Mouse (Mus musculus): ENCODE data around the gene Catsperd. TPM values are rescaled to one million over a fixed set of nuclear protein-coding genes. Genes with fewer than 3 reads are reported as not detected.
"Not testable (repeated sequence)": the region's sequence is repeated elsewhere in the genome, so short reads cannot be mapped to it uniquely, and the experiment has no call there.

Gene Catsperd
- polyA plus RNA-seq, 1 experiment: 0.25 TPM

DNA sequence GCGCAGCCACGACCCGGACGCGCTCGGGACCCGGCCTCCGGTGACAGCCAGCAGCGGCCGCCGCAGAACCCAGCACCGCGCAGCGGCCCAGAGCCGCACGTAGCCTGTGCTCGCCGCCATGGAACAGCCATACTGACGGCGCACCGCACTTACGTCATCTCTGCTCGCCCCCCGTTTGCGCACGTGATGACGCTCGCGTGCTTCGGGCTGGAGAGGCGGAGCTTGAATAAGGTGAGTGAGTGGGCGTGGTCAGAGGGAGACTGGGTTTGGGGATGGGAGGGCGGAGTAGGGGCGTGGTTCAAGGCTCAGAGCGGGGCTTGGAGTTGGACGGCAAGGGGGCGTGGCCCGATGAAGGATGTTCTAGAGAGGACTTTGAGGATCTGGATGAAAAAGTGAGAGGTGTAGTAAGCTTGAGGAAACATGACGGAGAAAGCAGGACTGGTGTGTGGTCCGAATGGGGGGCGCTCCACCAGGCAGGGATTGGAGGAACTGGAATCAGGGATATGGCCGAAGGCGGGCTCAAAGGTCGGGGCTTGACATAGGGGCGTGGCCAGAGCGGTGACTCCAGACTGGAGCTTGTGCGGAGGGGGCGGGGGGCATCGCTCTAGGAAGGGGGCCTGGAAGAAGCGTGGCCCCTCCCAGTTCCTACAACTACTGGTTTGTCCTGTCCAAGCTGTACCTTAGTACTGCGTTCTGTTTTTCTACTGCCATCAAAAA lies 1.0 kb upstream of the Catsperd start, which contains the start of gene Lonp1:
Gene Lonp1, minus strand, starts transcription at position 134 of the 717 bp plus-strand sequence.
- H3K27ac ChIP-seq (ENCODE audit: insufficient read depth, low read depth, low read length): peak within 1 kb of the TSS; percentile 60

DNA sequence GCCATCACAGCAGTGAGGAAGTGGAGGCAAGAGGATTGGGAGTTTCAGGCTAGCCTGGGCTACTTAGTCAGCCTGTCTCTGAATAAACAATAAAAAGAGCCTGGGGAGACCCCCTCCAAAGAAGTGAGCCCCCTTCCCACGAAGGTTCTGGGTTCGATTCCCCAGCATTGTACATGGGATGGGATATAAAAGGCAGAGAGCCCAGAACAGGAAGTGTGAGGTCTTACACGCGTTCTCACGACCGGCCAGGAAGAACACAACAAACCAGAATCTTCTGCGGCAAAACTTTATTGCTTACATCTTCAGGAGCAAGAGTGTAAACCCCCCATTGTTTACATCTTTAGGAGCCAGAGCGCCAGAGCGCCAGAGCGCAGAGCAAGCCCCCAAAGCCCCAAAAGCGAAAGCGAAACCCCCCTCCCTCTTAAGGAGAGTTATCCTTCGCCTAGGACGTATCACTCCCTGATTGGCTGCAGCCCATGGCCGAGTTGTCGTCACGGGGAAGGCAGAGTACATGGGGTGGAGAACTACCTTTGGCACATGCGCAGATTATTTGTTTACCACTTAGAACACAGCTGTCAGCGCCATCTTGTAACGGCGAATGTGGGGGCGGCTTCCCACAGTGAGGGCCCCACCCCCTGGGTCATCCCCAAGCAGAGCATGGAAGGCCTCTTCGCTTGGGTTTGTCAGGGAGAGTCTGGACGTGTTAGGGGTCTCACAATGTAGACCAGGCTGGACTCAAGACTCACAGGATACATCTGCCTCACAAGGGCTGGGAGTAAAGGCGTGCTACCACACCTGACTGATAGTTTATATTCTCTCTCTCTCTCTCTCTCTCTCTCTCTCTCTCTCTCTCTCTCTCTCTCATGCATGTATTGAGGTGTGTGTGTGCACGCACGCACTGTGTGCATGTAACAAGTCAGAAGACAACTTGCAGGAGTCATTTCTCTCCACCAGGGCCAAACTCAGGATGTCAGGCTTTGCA lies 2.1 kb downstream of the Catsperd start:
- H3K36me3 ChIP-seq (ENCODE audit: control insufficient read depth, insufficient read depth, low read length); H3K27me3 ChIP-seq (ENCODE audit: control insufficient read depth, insufficient read depth, low read length): not testable (repeated sequence)
- WGBS: 77% methylated on average over 27 of the region's 27 CpGs
- Histone ChIP-seq H3K4me3 (ENCODE audit: low read depth, low read length) (peak overlapping the region; percentile 27), H3K27ac (ENCODE audit: insufficient read depth, low read depth, low read length) (0 out of 2 replicates have a peak overlapping the region, but pooled peaks have one; percentile 14), H3K4me1 (ENCODE audit: control insufficient read depth, insufficient read depth, insufficient read length, low read length) (peaks cover 10% of the 10 kb centered on the region; the same call in 1 of the 2 replicates)

More for the DNA sequence above, 1.0 kb upstream of the Catsperd start, which contains the start of gene Lonp1:
- Histone ChIP-seq H3K4me3 (ENCODE audit: low read depth, low read length) (peak within 1 kb of the TSS; percentile 87), H3K27me3 (ENCODE audit: control insufficient read depth, insufficient read depth, low read length) (no peaks in the 10 kb centered on the region), H3K4me1 (ENCODE audit: control insufficient read depth, insufficient read depth, insufficient read length, low read length) (peaks cover 10% of the 10 kb centered on the region; the same call in 1 of the 2 replicates), H3K36me3 (ENCODE audit: control insufficient read depth, insufficient read depth, low read length) (peaks cover 4% of the 10 kb centered on the region)
- under 1% methylated on average over 51 of the region's 51 CpGs for WGBS
- TF ChIP-seq CTCF (IDR thresholded peaks at IDR 0.05; ENCODE audit: extremely low read depth, insufficient read length, insufficient replicate concordance, low read depth, low read length) (no peak), POLR2A (IDR thresholded peaks at IDR 0.05; ENCODE audit: low read depth, low read length) (peak; percentile 36; the same call in 1 of the 2 replicates)

DNA sequence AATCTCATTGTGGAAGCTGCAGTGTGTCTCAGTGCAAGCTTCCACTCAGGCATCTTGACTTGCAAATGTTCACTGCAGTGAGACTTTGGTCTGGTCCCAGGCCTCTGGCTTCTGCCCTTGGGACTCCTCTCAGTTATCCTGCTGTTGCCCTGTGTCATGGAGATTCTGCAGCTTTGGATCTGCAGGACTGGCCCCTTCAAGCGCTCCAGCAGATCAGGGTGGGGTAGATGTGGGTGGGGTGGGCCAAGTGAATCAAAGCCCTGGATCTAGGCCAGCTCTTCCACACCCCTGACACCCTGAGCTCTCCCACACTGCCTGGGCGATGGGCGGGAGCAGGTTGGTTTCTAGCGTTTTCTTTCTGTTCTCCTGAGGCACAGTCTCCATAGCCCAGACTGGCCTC lies 3.9 kb downstream of the Catsperd start:
- Histone ChIP-seq H3K27ac (ENCODE audit: insufficient read depth, low read depth, low read length) (no peak overlapping the region), H3K4me1 (ENCODE audit: control insufficient read depth, insufficient read depth, insufficient read length, low read length) (peaks cover 7% of the 10 kb centered on the region; the same call in 1 of the 2 replicates), H3K4me3 (ENCODE audit: low read depth, low read length) (no peak overlapping the region), H3K36me3 (ENCODE audit: control insufficient read depth, insufficient read depth, low read length) (no peaks in the 10 kb centered on the region), H3K27me3 (ENCODE audit: control insufficient read depth, insufficient read depth, low read length) (no peaks in the 10 kb centered on the region)
- TF ChIP-seq POLR2A (IDR thresholded peaks at IDR 0.05; ENCODE audit: low read depth, low read length) (no peak), CTCF (IDR thresholded peaks at IDR 0.05; ENCODE audit: extremely low read depth, insufficient read length, insufficient replicate concordance, low read depth, low read length) (no peak)
- WGBS: 38% methylated on average over 4 of the region's 4 CpGs

DNA sequence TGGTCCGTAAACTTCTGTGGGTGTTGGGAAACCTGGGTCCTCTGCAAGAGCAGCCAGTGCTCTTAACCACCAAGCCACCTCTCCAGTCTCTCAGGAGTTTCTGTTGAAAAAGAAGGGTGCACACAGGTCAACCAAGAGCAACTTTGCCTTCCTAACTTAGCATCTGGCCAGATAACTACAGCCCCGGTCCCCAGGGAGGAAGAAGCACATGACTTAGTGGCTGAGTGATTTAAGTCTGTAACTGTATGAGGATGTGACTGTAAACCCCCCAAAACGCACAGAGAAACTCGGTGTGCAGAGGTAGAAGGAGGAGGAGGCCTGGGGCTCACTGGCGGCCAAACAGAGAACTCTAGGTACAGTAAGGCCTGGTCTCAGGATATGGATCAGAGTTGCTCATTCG lies 6.1 kb downstream of the Catsperd start:
- 82% methylated on average over 6 of the region's 6 CpGs for WGBS
- Histone ChIP-seq H3K4me3 (ENCODE audit: low read depth, low read length) (no peak overlapping the region), H3K27me3 (ENCODE audit: control insufficient read depth, insufficient read depth, low read length) (no peaks in the 10 kb centered on the region), H3K36me3 (ENCODE audit: control insufficient read depth, insufficient read depth, low read length) (no peaks in the 10 kb centered on the region), H3K4me1 (ENCODE audit: control insufficient read depth, insufficient read depth, insufficient read length, low read length) (no peaks in the 10 kb centered on the region), H3K27ac (ENCODE audit: insufficient read depth, low read depth, low read length) (no peak overlapping the region)
- no peak for TF ChIP-seq POLR2A (IDR thresholded peaks at IDR 0.05; ENCODE audit: low read depth, low read length)
- no peak for TF ChIP-seq CTCF (IDR thresholded peaks at IDR 0.05; ENCODE audit: extremely low read depth, insufficient read length, insufficient replicate concordance, low read depth, low read length)

DNA sequence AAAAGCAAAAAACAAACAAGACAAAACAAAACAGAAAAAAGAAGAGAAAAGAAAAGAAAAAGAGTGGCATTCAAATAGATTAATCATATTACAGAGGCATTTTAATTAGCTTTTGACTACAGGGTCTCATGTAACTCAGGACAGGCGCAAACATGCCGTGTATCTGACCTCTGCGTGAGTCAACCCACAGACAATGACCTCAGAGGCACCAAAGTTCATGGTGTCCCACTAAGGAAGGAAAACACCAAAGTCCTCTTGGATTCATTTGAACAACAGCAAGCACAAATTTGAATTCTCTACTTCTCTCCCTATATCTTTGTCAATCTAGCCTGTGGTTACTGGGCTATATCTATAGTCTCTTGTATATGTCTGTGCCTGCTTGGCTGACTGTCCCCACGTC lies 15.3 kb downstream of the Catsperd start:
- TF ChIP-seq POLR2A (IDR thresholded peaks at IDR 0.05; ENCODE audit: low read depth, low read length): no peak
- TF ChIP-seq CTCF (IDR thresholded peaks at IDR 0.05; ENCODE audit: extremely low read depth, insufficient read length, insufficient replicate concordance, low read depth, low read length): no peak

DNA sequence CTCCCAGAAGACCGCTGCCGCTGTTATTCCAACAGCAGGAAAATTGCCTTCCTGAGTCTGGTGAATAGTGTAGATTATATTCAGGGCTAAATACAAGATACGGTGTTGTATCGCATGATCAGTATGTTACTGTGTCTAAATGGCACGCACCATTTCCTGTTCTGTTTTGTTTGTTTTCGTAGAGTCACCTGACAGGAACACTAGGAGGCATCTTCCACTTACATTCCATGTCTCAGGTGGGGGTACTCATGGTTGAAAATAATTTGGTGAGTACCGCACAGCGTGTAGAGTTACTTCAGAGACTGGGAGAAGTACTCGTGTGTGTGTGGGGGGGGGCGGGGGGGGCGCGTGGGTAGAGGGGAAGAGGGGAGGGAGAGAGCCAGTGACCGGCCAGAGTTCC lies 19.6 kb downstream of the Catsperd start:
- WGBS: 47% methylated on average over 12 of the region's 13 CpGs
- no peaks in the 10 kb centered on the region for H3K36me3 ChIP-seq (ENCODE audit: control insufficient read depth, insufficient read depth, low read length)
- no peaks in the 10 kb centered on the region for H3K27me3 ChIP-seq (ENCODE audit: control insufficient read depth, insufficient read depth, low read length)
- TF ChIP-seq CTCF (IDR thresholded peaks at IDR 0.05; ENCODE audit: extremely low read depth, insufficient read length, insufficient replicate concordance, low read depth, low read length) (no peak), POLR2A (IDR thresholded peaks at IDR 0.05; ENCODE audit: low read depth, low read length) (no peak)
- no peak overlapping the region for H3K4me3 ChIP-seq (ENCODE audit: low read depth, low read length)
- H3K4me1 ChIP-seq (ENCODE audit: control insufficient read depth, insufficient read depth, insufficient read length, low read length): no peaks in the 10 kb centered on the region
- no peak overlapping the region for H3K27ac ChIP-seq (ENCODE audit: insufficient read depth, low read depth, low read length)

More for the DNA sequence above, 15.3 kb downstream of the Catsperd start:
- Histone ChIP-seq H3K27me3 (ENCODE audit: control insufficient read depth, insufficient read depth, low read length) (no peaks in the 10 kb centered on the region), H3K27ac (ENCODE audit: insufficient read depth, low read depth, low read length) (no peak overlapping the region), H3K4me3 (ENCODE audit: low read depth, low read length) (no peak overlapping the region), H3K4me1 (ENCODE audit: control insufficient read depth, insufficient read depth, insufficient read length, low read length) (no peaks in the 10 kb centered on the region), H3K36me3 (ENCODE audit: control insufficient read depth, insufficient read depth, low read length) (no peaks in the 10 kb centered on the region)
- WGBS: 78% methylated on average over 4 of the region's 4 CpGs

DNA sequence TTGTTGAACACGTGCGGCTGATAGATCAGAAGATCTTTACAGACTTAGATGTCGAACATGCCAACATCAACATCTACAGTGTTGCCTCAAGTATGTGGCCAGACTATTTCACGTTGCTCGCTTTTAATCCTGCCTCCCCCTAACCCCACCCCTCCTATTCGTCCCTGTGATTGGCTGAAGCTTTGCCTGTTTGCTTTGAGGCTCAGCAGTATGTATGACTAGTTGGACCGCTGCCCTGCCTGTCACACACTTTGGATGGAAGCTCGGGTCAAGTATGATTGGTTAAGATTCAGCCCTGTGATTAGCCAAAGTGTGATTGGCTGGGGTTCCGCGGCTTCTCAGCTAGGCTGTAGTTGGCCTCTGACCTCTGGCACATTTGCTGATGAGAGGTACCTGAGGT lies 23.9 kb downstream of the Catsperd start:
- H3K4me1 ChIP-seq (ENCODE audit: control insufficient read depth, insufficient read depth, insufficient read length, low read length): no peaks in the 10 kb centered on the region
- WGBS: 17% methylated on average over 10 of the region's 10 CpGs
- no peaks in the 10 kb centered on the region for H3K36me3 ChIP-seq (ENCODE audit: control insufficient read depth, insufficient read depth, low read length)
- H3K27ac ChIP-seq (ENCODE audit: insufficient read depth, low read depth, low read length): no peak overlapping the region
- no peaks in the 10 kb centered on the region for H3K27me3 ChIP-seq (ENCODE audit: control insufficient read depth, insufficient read depth, low read length)
- TF ChIP-seq CTCF (IDR thresholded peaks at IDR 0.05; ENCODE audit: extremely low read depth, insufficient read length, insufficient replicate concordance, low read depth, low read length) (no peak), POLR2A (IDR thresholded peaks at IDR 0.05; ENCODE audit: low read depth, low read length) (no peak)
- no peak overlapping the region for H3K4me3 ChIP-seq (ENCODE audit: low read depth, low read length)
